Mouse (Mus musculus) CD4-positive, CD25-positive, alpha-beta regulatory T cell, adult 2 months (primary cell): ENCODE measurements around the gene Adam11.

Experiments
- DNase-seq: peaks from one replicate; pipeline ENCODE4 v3.0.0-alpha.2; 2012; ENCODE audit warnings: low read depth, low spot score

Adam11 gene

DNA sequence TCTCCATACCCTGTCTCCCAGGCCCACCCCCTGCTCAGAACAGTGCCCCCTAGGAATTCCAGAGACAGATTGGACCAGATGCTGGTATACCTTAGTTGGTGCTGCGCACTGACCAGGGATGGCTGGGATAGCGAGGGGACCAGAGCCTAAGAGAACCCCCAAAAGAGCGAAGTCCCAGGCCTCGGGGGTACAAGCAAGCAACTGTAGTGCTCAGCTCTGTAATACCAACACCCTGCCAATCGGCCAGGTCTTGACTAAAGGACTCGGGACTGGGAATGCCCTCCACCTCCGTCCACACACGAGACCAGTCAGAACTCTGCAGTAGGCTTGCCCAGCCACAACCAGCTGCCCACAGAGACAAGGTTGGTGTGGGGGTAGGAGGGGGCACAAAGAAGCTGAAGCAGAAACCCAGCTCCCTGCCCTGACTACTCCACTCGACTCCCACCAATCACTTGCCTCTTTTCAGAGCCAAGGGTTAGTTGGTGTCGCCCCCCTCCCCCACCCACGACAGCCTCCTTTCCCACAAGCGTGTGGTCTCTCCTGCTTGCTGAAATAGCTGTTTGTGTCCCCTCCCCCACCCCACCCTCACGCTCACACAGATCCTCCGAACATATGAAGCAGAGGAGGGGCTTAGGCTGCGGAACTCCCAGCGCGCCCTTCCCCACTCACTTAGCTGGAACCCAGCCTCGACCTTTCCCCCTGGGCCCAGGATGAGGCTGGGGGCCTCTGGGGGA is 7.5 kb upstream of the Adam11 start:
- DNase-seq, result no peak

GRCm38 (mm10) chr11:102754416-102754815 is 6.8 kb upstream of the Adam11 start:
- DNase-seq, result no peak

DNA sequence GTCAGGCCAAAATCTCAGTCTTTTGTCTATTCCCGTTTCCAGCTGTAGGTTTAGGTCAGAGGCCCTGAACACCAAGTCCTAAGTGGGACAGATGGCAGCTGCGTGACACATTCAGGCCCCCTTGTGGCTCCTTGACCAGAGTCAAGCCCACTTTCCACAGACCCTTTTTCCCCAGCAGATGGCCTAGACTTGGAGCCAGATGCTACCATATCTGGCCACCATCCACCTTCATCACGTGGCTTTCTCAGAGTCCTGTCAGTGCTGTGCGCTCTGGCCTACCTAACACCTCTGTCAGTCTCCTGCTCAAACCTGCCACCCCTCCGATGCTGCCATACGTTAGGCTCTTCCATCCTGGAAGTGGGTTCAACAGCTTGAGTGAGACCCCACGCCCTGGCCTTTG is 5.8 kb upstream of the Adam11 start:
- DNase-seq, result no peak

GRCm38 (mm10) chr11:102758977-102759376 is 2.3 kb upstream of the Adam11 start:
- no peak for DNase-seq

DNA sequence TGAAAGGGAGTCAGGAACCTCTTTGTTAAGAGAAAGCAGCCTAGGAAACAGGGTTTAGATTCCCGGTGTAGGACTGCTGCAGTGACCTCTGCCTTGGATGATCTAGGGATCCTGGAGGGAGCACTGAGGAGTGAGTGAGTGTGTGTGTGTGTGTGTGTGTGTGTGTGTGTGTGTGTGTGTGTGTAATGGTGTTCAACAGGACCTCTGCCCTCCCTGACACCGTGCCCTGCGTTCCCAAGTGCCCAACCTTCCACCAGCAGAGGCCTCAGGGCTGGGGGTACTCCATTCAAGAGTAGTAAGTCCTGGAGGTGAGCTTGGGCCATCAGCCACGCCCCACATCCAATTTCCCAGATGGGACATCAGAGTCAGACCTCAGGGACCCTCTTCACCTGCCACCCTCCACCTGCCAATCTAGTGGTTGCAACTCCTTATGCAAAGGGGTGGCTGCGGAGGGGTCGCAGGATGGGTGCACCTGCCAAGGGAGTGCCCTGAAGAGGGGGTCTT is 382 bp upstream of the Adam11 start:
- DNase-seq, result no peak

- DNase-seq, result no peak
These were observed 1.0 kb downstream of the Adam11 start for GRCm38 (mm10) chr11:102762248-102762647.

DNA sequence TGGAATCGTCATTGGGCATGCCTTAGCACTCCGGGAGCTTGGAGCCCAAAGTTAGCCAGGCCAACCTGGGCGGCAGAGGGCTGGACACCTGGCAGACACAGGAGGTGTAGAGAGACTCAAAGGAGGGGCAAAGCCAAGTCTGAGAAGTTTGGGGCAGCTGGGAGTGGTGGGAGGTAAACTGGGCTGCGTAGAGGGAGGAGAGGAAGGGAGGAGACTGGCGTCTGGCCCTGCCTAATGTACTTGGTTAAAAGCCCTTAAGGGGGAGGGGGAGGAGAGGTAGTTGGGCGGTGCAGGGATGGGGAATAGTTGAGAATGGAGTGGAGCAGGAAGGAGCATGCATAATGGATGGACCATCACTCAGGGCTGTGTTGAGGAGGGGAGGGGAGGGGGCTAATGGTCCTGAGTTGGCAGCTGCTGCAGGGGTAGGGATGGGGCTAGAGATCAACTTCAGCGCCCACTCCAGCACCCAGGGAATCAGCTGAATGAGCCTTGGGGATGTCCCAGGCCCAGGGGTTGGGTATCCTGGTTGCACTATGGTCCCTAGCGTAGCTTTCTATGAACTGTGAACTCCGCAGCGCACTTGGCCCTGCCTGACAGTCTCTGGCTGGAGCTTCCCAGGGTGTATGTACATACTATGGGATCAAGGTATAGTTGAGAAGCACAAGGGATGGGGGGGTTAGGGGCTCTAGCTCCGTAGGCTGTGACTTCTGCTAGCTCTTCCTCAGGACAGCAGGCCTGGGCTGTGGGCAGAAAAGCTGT is 1.9 kb downstream of the Adam11 start:
- DNase-seq, result no peak

DNA sequence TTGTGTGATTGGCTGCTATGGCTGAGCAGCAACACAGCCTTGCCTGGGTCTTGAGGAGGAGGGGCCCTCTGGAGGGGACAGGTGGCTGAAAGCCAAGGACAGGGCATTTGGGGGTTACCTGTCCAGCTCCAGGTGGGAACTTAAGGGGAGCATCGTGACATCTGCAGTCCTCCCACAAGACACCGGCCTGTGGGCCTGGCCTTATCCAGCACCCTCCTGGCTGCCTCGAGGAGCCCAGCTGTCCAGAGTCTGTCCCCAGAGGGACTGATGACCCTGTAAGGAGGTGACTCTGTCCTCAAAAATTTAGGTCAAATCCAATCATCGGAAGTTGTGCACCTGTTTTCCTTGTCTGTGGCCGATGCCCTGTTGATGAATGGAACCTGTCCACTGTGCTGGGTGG is 4.2 kb downstream of the Adam11 start:
- DNase-seq, result no peak

- DNase-seq, result no peak
These were observed 5.9 kb downstream of the Adam11 start for GRCm38 (mm10) chr11:102767055-102767670.

GRCm38 (mm10) chr11:102769141-102769540 is 7.9 kb downstream of the Adam11 start:
- DNase-seq, result no peak

- DNase-seq, result no peak
These were observed 8.9 kb downstream of the Adam11 start for GRCm38 (mm10) chr11:102769993-102770661.

- DNase-seq, result no peak
These were observed 9.6 kb downstream of the Adam11 start for GRCm38 (mm10) chr11:102770662-102771435.

DNA sequence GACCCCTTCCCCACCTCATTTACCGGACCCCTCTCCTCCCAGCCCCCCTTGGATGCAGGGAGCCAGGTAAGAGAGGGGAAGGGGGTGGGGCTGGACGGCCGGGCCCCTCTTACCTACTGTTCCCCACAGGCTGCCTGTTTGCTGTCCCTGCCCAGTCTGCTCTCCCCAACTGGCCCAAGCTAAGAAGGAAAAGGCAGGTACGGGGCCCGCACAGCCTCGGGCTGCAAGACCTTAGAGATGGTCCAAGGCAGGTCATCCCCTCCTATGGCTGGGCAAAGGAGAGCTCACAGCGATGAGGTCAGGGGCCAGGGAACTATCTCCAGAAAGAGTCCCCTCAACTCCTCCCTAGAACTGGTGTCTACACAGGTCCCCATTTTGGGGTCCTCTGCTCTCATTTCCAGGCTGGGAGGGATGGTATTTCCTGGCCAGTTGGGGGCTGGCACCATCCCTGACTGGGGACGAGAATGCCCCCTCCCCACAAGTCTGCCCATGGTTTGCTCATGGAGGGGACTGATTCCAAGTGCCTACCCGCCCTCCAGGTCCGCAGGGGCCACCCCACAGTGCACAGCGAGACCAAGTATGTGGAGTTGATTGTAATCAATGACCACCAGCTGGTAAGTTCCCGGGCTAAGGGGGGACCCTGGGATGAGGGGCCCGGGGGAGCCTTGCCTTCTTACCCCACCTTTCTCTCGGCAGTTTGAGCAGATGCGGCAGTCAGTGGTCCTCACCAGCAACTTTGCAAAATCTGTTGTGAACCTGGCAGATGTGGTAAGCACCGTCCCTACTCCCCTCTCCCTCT is 10.9 kb downstream of the Adam11 start:
- no peak for DNase-seq

GRCm38 (mm10) chr11:102772771-102773700 is 11.8 kb downstream of the Adam11 start:
- DNase-seq, result no peak

GRCm38 (mm10) chr11:102773713-102774611 is 12.7 kb downstream of the Adam11 start:
- DNase-seq, result peak; percentile 82

DNA sequence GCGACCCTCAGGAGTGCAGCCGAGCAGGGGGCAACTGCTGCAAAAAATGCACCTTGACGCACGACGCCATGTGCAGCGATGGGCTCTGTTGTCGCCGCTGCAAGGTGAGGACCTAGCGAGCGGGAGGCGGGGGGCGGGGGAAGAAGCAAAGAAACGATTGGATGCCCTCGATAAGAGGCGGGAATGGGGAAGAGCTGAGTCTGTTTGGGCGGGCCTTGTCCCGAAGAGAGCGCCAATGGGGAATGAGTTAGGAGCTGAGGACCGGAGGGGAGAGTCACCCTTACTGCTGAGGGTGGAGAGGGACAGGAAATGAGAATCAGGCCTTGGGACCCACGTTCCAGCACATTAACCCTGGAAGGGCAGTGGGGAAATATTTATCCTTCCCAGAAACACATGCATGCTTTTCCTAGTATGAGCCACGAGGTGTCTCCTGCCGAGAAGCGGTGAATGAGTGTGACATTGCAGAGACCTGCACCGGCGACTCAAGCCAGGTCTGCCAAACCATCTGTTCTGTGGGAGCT is 13.4 kb downstream of the Adam11 start:
- peak; percentile 37 for DNase-seq

DNA sequence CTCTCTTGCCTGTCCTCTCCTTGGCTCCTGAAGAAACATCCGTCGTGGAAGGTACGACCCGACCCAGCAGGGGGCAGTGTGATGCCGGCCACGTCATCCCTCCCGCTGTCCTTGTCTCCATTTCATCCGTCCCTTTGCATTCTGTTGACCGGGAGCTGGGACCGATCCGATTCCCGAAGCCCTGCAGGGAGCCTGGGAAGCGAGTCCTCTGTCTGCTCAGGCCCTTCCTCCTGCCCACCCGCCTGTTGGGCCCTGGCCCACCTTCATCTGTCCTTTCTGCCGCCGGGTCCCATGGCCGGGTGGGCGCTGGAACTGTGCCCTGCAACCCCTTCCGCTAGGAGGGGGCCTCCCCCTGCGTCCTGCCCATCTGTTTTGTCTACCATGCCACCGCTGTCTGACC is 16.4 kb downstream of the Adam11 start:
- DNase-seq, result peak; percentile 15

- no peak for DNase-seq
These were observed 16.9 kb downstream of the Adam11 start for GRCm38 (mm10) chr11:102778165-102778564.
